Mouse (Mus musculus): ENCODE data around the gene Dpp4. TPM values are rescaled to one million over a fixed set of nuclear protein-coding genes. Genes with fewer than 3 reads are reported as not detected.

Dpp4 gene
- total RNA-seq, 2 experiments from 2014 or later, result 2.0 to 3.5 TPM

GRCm38 (mm10) chr2:62316930-62317329 lies 95.1 kb downstream of the Dpp4 start:
- no peak for DNase-seq (ENCODE audit: low spot score in 2 of 2)

- DNase-seq (ENCODE audit: low spot score in 2 of 2), result no peak
Measured at GRCm38 (mm10) chr2:62307477-62307876, 104.6 kb downstream of the Dpp4 start.

GRCm38 (mm10) chr2:62306978-62307377 lies 105.1 kb downstream of the Dpp4 start:
- DNase-seq (ENCODE audit: low spot score in 2 of 2), result peak in 1 of 2 experiments; percentile 27

DNA sequence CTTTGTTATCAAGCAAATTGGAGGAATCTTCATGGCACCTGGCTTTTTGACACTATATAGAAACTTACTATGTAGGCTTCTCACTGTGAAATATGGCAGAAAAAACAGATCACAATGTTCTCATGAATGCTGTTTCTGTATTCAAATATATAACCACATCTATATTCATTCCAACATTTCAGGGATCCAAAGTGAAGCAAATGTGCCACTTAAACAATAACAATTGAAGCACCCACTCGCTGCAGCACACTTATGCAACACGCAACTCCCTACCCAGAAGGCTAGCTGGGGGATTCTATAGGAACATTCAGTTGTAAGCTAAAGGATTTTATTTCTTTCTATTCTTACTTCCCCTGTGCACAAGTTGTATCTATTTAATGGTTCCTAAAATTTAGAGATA lies 110.3 kb downstream of the Dpp4 start:
- DNase-seq (ENCODE audit: low spot score in 2 of 2), result peak; percentile 51 to 68

DNA sequence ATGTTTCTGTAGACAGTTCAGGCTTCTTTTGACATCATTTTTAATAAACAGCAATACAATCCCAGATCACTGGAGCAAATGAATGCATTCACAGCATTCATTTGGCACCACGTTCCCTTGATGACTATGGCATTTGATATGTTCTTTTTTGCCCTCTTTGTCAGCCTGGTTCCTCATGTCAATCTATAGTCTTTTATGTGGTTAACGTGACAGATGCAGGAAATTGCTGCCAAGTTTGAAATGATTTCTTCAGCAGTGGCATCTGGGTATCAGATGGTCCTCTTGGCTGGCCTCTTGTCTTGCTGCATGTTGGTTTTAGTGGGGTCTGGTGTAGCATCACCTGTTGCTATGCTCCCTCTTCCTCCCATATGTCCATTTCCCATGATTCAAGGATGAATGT lies 118.2 kb downstream of the Dpp4 start:
- no peak for DNase-seq (ENCODE audit: low spot score in 2 of 2)

- no peak for DNase-seq (ENCODE audit: low spot score in 2 of 2)
Measured at GRCm38 (mm10) chr2:62287532-62287931, 124.5 kb downstream of the Dpp4 start.

DNA sequence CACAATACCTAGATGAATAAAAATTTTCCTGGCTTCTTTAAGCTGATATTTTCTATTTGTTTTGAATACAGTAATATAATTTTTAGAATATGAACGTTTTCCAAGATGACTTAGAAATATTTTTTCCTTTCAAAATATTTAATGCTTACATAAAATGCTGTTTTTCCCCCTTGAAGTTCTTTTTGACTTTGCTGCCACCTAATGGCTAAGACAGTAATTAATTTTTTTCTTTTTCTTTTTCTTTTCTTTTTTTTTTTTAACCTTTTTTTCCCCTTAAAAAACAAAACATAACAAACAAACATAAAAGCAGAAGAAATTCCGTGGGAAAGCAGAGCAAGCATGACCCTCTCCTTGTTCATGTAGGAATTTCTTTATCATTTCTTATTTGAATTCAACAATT lies 126.2 kb downstream of the Dpp4 start:
- no peak for DNase-seq (ENCODE audit: low spot score in 2 of 2)

- no peak for DNase-seq (ENCODE audit: low spot score in 2 of 2)
Measured at GRCm38 (mm10) chr2:62285026-62285425, 127.0 kb downstream of the Dpp4 start.

Other genes with a start within 250 kb of the Dpp4 start
- gene Gcg, start 71.4 kb upstream of the Dpp4 start, total RNA-seq (2021), result not detected
- gene Fap, start 161.8 kb upstream of the Dpp4 start, total RNA-seq (2021), result 1 to 10 TPM; 3.8 to 6.7 TPM
- gene Ifih1, start 234.0 kb upstream of the Dpp4 start, total RNA-seq (2021), result 1 to 10 TPM; 4.1 TPM

Measured in left cerebral cortex, adult 18-20 months (tissue).